Mouse (Mus musculus) hindbrain, embryonic 15.5 days (tissue): Measurements from ENCODE around the gene Slc22a27. TPM values are rescaled to one million over a fixed set of nuclear protein-coding genes. Genes with fewer than 3 reads are reported as not detected.
"Not testable (repeated sequence)": the region's sequence is repeated elsewhere in the genome, so short reads cannot be mapped to it uniquely, and the experiment has no call there.

Experiments used
- ATAC-seq: fragments of 200-750 bp; cut with Nextera tagmentation; 2 replicates; pipeline ENCODE4 v1.8.0; 2017; ENCODE audit warnings: low read depth, moderate number of reproducible peaks, moderate TSS enrichment; ENCODE audit not compliant: low FRiP score
- H3K27ac ChIP-seq: fragments of 300-500 bp; sonication (generic); replicated peaks from 2 replicates; pipeline ENCODE4 v1.5.1; 2015; ENCODE audit warnings: mild to moderate bottlenecking, inconsistent platforms
- H3K27me3 ChIP-seq: fragments of 300-500 bp; sonication (generic); 2 replicates; pipeline ENCODE4 v1.6.1; 2015; ENCODE audit warnings: control low read depth, inconsistent platforms
- H3K36me3 ChIP-seq: fragments of 300-500 bp; sonication (generic); 2 replicates; pipeline ENCODE4 v1.6.1; 2015; ENCODE audit warnings: control low read depth, inconsistent platforms
- H3K4me1 ChIP-seq: fragments of 300-500 bp; sonication (generic); replicated peaks from 2 replicates; pipeline ENCODE4 v1.6.1; 2015; ENCODE audit warnings: control low read depth, inconsistent platforms
- H3K4me2 ChIP-seq: fragments of 300-500 bp; sonication (generic); 2 replicates; pipeline ENCODE4 v1.6.1; 2015; ENCODE audit warnings: moderate library complexity, mild to moderate bottlenecking, inconsistent platforms
- H3K4me3 ChIP-seq: fragments of 300-500 bp; sonication (generic); 2 replicates; pipeline ENCODE4 v1.5.1; 2015; ENCODE audit warnings: mild to moderate bottlenecking, inconsistent platforms
- H3K9ac ChIP-seq: fragments of 300-500 bp; sonication (generic); 2 replicates; pipeline ENCODE4 v1.6.1; 2015; ENCODE audit warnings: inconsistent platforms
- H3K9me3 ChIP-seq: fragments of 300-500 bp; sonication (generic); 2 replicates; pipeline ENCODE4 v1.6.1; 2016; ENCODE audit warnings: control low read depth, inconsistent platforms
- WGBS: fragments of 180-500 bp; shearing (Covaris S2); methylation state at CpG from one replicate; pipeline ENCODE4 v1.1.7; 2015; 5-methylcytosine and 5-hydroxymethylcytosine counted together
- microRNA-seq: library from miRNA; unstranded; fragments of <30 nt; microRNA quantifications from one replicate; pipeline ENCODE4, GENCODE M21; 2016
- polyA plus RNA-seq: library from polyadenylated mRNA; unstranded; fragments of >200 nt; fragmentation: Nextera tagmentation; extraction: Ambion mirVana; gene quantifications from 2 replicates; pipeline ENCODE4 v1.2.1, GENCODE M21; 2015

The Slc22a27 gene
- polyA plus RNA-seq: not detected in 2 replicates

- not testable (repeated sequence) for ATAC-seq, H3K4me3 ChIP-seq, H3K27me3 ChIP-seq, H3K4me1 ChIP-seq, H3K9me3 ChIP-seq, H3K27ac ChIP-seq, H3K9ac ChIP-seq, H3K4me2 ChIP-seq, H3K36me3 ChIP-seq
- 68% methylated on average over 5 of the region's 5 CpGs for WGBS
Observed at GRCm38 (mm10) chr19:7965927-7966326, at the start of gene Slc22a27. Gene Slc22a27 (minus strand): TSS chr19:7966027.

- H3K27me3 ChIP-seq, ATAC-seq, H3K27ac ChIP-seq, H3K36me3 ChIP-seq, H3K4me3 ChIP-seq, H3K9ac ChIP-seq, H3K9me3 ChIP-seq, H3K4me1 ChIP-seq, H3K4me2 ChIP-seq: not testable (repeated sequence)
- WGBS: 93% methylated on average over 9 of the region's 9 CpGs
Observed at GRCm38 (mm10) chr19:8011596-8011995, 45.8 kb upstream of the Slc22a27 start.

GRCm38 (mm10) chr19:8009086-8009485 lies 43.3 kb upstream of the Slc22a27 start:
- H3K9me3 ChIP-seq, H3K27ac ChIP-seq, H3K4me2 ChIP-seq, H3K36me3 ChIP-seq, H3K4me1 ChIP-seq, H3K27me3 ChIP-seq, ATAC-seq, H3K9ac ChIP-seq, H3K4me3 ChIP-seq: not testable (repeated sequence)
- 92% methylated on average over 6 of the region's 6 CpGs for WGBS

- Histone ChIP-seq H3K27ac (no peak overlapping the region), H3K27me3 (no peaks in the 10 kb centered on the region), H3K36me3 (no peaks in the 10 kb centered on the region), H3K4me2 (no peak overlapping the region), H3K4me1 (no peaks in the 10 kb centered on the region), H3K9me3 (no peaks in the 10 kb centered on the region), H3K9ac (no peak overlapping the region), H3K4me3 (no peak overlapping the region)
- WGBS: 90% methylated on average over 2 of the region's 2 CpGs
- ATAC-seq: no peak
Observed at GRCm38 (mm10) chr19:7968703-7969102, 2.9 kb upstream of the Slc22a27 start.

GRCm38 (mm10) chr19:7966550-7966949 lies 723 bp upstream of the Slc22a27 start:
- H3K27me3 ChIP-seq: not testable (repeated sequence)

GRCm38 (mm10) chr19:7939391-7939790 lies 26.4 kb downstream of the Slc22a27 start:
- H3K36me3 ChIP-seq, H3K27me3 ChIP-seq, H3K4me3 ChIP-seq, ATAC-seq, H3K4me1 ChIP-seq, H3K27ac ChIP-seq, H3K9ac ChIP-seq, H3K9me3 ChIP-seq, H3K4me2 ChIP-seq: not testable (repeated sequence)
- WGBS: 90% methylated on average over 18 of the region's 18 CpGs

More at GRCm38 (mm10) chr19:7966550-7966949, 723 bp upstream of the Slc22a27 start:
- 72% methylated on average over 1 of the region's 1 CpGs for WGBS
- not testable (repeated sequence) for H3K9me3 ChIP-seq, H3K4me3 ChIP-seq, H3K27ac ChIP-seq, H3K4me1 ChIP-seq, H3K4me2 ChIP-seq, H3K9ac ChIP-seq, ATAC-seq, H3K36me3 ChIP-seq

GRCm38 (mm10) chr19:7876626-7877025 lies 89.2 kb downstream of the Slc22a27 start:
- no peak overlapping the region for H3K4me2 ChIP-seq
- no peaks in the 10 kb centered on the region for H3K36me3 ChIP-seq
- WGBS: 80% methylated on average over 1 of the region's 1 CpGs
- no peak overlapping the region for H3K9ac ChIP-seq
- no peaks in the 10 kb centered on the region for H3K27me3 ChIP-seq
- H3K27ac ChIP-seq: no peak overlapping the region
- no peaks in the 10 kb centered on the region for H3K4me1 ChIP-seq
- H3K4me3 ChIP-seq: no peak overlapping the region
- ATAC-seq: no peak
- H3K9me3 ChIP-seq: no peaks in the 10 kb centered on the region

GRCm38 (mm10) chr19:7829851-7830250 lies 136.0 kb downstream of the Slc22a27 start:
- H3K4me1 ChIP-seq: no peaks in the 10 kb centered on the region
- no peak for ATAC-seq
- no peaks in the 10 kb centered on the region for H3K36me3 ChIP-seq
- no peak overlapping the region for H3K9ac ChIP-seq
- no peak overlapping the region for H3K27ac ChIP-seq
- no peak overlapping the region for H3K4me3 ChIP-seq
- no peaks in the 10 kb centered on the region for H3K27me3 ChIP-seq
- 67% methylated on average over 2 of the region's 2 CpGs for WGBS
- no peak overlapping the region for H3K4me2 ChIP-seq
- H3K9me3 ChIP-seq: peaks cover 16% of the 10 kb centered on the region; the same call in 1 of the 2 replicates

Small RNAs within 50 kb of the gene (microRNA-seq; reads per million reads assigned to microRNA genes)
- not detected for gene Gm24951

Other genes starting within 250 kb of the Slc22a27 start
- not detected in 2 replicates for gene Slc22a26, start 163.4 kb downstream of the Slc22a27 start, polyA plus RNA-seq
- not detected in 2 replicates for gene Slc22a28, start 166.0 kb upstream of the Slc22a27 start, polyA plus RNA-seq